8 mouse cellular contexts compared by ENCODE assay signal in the genomic region with DNA sequence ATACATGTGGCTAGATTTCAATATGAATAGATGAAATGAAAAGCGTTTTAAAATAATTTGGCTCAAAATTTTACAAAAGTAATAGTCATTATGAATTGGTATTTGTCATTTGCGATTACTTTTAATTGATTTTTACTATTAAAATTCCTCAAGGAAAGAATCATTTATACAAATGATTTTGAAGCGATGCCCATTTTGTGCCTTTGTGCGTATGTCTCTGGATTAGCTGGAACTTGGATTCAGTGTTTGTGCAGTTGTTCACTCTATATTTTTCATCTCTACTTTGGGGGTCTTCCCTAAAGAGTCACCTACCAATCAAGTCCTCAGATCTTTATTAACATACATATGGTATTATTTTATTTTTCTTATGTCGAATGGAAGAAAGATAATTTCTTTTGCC.
A peak's percentile ranks its signal among the peaks of the same experiment; 100 is the strongest.
DNase-seq lines count a peak whose midpoint lies in the region; ATAC-seq and TF ChIP-seq lines count a peak whose summit lies in the region.

No protein-coding gene starts in this region.

- no peak for TF ChIP-seq EP300 in stomach, postnatal 0 days (optimal IDR thresholded peaks at IDR 0.05)

- no peaks in the 10 kb centered on the region for H3K36me3 ChIP-seq in megakaryocyte, embryonic 14.5 days (replicated peaks; ENCODE audit: low read length)
- no peaks in the 10 kb centered on the region for H3K36me3 ChIP-seq in liver, embryonic 13.5 days
- H3K36me3 ChIP-seq in stomach, postnatal 0 days (ENCODE audit: control insufficient read depth, insufficient read depth, low read length) = no peaks in the 10 kb centered on the region

- DNase-seq in cerebellum, adult 9-10 months = peak; percentile 48
- DNase-seq in cerebellum, postnatal 14 days = no peak
- no peak for DNase-seq in liver, embryonic 13.5 days
- no peak for DNase-seq in stomach, postnatal 0 days (ENCODE audit: low spot score)
- DNase-seq in frontal cortex, postnatal 10 days (ENCODE audit: low spot score in 2 of 2) = no peak
- no peak for DNase-seq in gastrocnemius, postnatal 25 days

- whole genome bisulfite sequencing in liver, embryonic 13.5 days (ENCODE audit: insufficient replicate concordance) = 69% methylated on average over 5 of the region's 5 CpGs
- 40% methylated on average over 5 of the region's 5 CpGs for WGBS in stomach, postnatal 0 days

- no peaks in the 10 kb centered on the region for H3K27me3 ChIP-seq in megakaryocyte, embryonic 14.5 days (replicated peaks)
- H3K27me3 ChIP-seq in liver, embryonic 13.5 days = no peaks in the 10 kb centered on the region
- H3K27me3 ChIP-seq in stomach, postnatal 0 days (ENCODE audit: control insufficient read depth, insufficient read depth, low read length) = no peaks in the 10 kb centered on the region

- H3K27ac ChIP-seq in liver, embryonic 13.5 days = no peak overlapping the region
- no peak overlapping the region for H3K27ac ChIP-seq in stomach, postnatal 0 days (replicated peaks)

- H3K4me3 ChIP-seq in megakaryocyte, embryonic 14.5 days (replicated peaks) = peak overlapping the region; percentile 93
- peak overlapping the region; percentile 64; the same call in 1 of the 2 replicates for H3K4me3 ChIP-seq in liver, embryonic 13.5 days (replicated peaks)
- H3K4me3 ChIP-seq in stomach, postnatal 0 days (ENCODE audit: low read depth, low read length) = peak overlapping the region; percentile 60

- ATAC-seq in megakaryocyte, adult 5-6 weeks (ENCODE audit: poor library complexity, severe bottlenecking) = no peak
- no peak for ATAC-seq in liver, embryonic 13.5 days (ENCODE audit: low read depth)
- no peak for ATAC-seq in stomach, postnatal 0 days (ENCODE audit: low FRiP score, low TSS enrichment)

- TF ChIP-seq CTCF in stomach, postnatal 0 days (IDR thresholded peaks at IDR 0.05; ENCODE audit: low read depth) = no peak

- H3K4me1 ChIP-seq in megakaryocyte, embryonic 14.5 days = peaks cover 32% of the 10 kb centered on the region
- peaks cover 21% of the 10 kb centered on the region for H3K4me1 ChIP-seq in liver, embryonic 13.5 days (replicated peaks)
- H3K4me1 ChIP-seq in stomach, postnatal 0 days (replicated peaks; ENCODE audit: control insufficient read depth, insufficient read depth) = no peaks in the 10 kb centered on the region

- H3K4me2 ChIP-seq in liver, embryonic 13.5 days = peak overlapping the region; percentile 79
- peak overlapping the region; percentile 65 for H3K4me2 ChIP-seq in stomach, postnatal 0 days (replicated peaks; ENCODE audit: low read depth)

- H3K9me3 ChIP-seq in megakaryocyte, embryonic 14.5 days = no peaks in the 10 kb centered on the region
- H3K9me3 ChIP-seq in liver, embryonic 13.5 days (replicated peaks) = no peaks in the 10 kb centered on the region
- H3K9me3 ChIP-seq in stomach, postnatal 0 days (ENCODE audit: control insufficient read depth, low read length) = no peaks in the 10 kb centered on the region

- no peak overlapping the region for H3K9ac ChIP-seq in liver, embryonic 13.5 days
- peak overlapping the region; percentile 63 for H3K9ac ChIP-seq in stomach, postnatal 0 days (ENCODE audit: low read length)
